Mouse (Mus musculus) liver, embryonic 16.5 days (tissue): ENCODE results near the gene Kctd3. TPM values are rescaled to one million over a fixed set of nuclear protein-coding genes. Genes with fewer than 3 reads are reported as not detected.

Source experiments
- ATAC-seq: fragments of 200-750 bp; cut with Nextera tagmentation; 2 replicates; pipeline ENCODE4 v1.8.0; 2017; ENCODE audit warnings: low read depth, mild to moderate bottlenecking, moderate number of reproducible peaks, moderate library complexity
- H3K27ac ChIP-seq: fragments of 300-500 bp; sonication (generic); 2 replicates; pipeline ENCODE4 v1.5.1; 2014; ENCODE audit warnings: mild to moderate bottlenecking, low read length
- H3K27me3 ChIP-seq: fragments of 300-500 bp; sonication (generic); 2 replicates; pipeline ENCODE4 v1.6.1; 2014; ENCODE audit warnings: low read depth, low read length, mixed read lengths; ENCODE audit not compliant: control insufficient read depth, insufficient read depth
- H3K36me3 ChIP-seq: fragments of 300-500 bp; sonication (generic); 2 replicates; pipeline ENCODE4 v1.6.1; 2014; ENCODE audit warnings: mild to moderate bottlenecking; ENCODE audit not compliant: control insufficient read depth, insufficient read depth
- H3K4me1 ChIP-seq: fragments of 300-500 bp; sonication (generic); 2 replicates; pipeline ENCODE4 v1.6.1; 2014; ENCODE audit warnings: low read depth, low read length, mixed read lengths; ENCODE audit not compliant: control insufficient read depth
- H3K4me2 ChIP-seq: fragments of 300-500 bp; sonication (generic); 2 replicates; pipeline ENCODE4 v1.6.1; 2014; ENCODE audit warnings: low read depth, low read length, mixed read lengths
- H3K4me3 ChIP-seq: fragments of 300-500 bp; sonication (generic); 2 replicates; pipeline ENCODE4 v1.5.1; 2014; ENCODE audit warnings: low read depth, mild to moderate bottlenecking, low read length
- H3K9ac ChIP-seq: fragments of 300-500 bp; sonication (generic); 2 replicates; pipeline ENCODE4 v1.6.1; 2014; ENCODE audit warnings: low read depth, low read length
- H3K9me3 ChIP-seq: fragments of 300-500 bp; sonication (generic); replicated peaks from 2 replicates; pipeline ENCODE4 v1.6.1; 2016; ENCODE audit warnings: low read length; ENCODE audit not compliant: control insufficient read depth
- WGBS: fragments of 180-500 bp; shearing (Covaris S2); extraction: QIAGEN DNeasy Blood & Tissue Kit; methylation state at CpG from one replicate; pipeline ENCODE4 v1.1.7; 2014; ENCODE audit not compliant: insufficient replicate concordance; 5-methylcytosine and 5-hydroxymethylcytosine counted together
- polyA plus RNA-seq: library from polyadenylated mRNA; unstranded; fragments of >200 nt; fragmentation: Nextera tagmentation; extraction: Ambion mirVana; gene quantifications from 2 replicates; pipeline ENCODE4 v1.2.1, GENCODE M21; 2015

The Kctd3 gene
- polyA plus RNA-seq: 8.7 and 9.3 TPM in 2 replicates

DNA sequence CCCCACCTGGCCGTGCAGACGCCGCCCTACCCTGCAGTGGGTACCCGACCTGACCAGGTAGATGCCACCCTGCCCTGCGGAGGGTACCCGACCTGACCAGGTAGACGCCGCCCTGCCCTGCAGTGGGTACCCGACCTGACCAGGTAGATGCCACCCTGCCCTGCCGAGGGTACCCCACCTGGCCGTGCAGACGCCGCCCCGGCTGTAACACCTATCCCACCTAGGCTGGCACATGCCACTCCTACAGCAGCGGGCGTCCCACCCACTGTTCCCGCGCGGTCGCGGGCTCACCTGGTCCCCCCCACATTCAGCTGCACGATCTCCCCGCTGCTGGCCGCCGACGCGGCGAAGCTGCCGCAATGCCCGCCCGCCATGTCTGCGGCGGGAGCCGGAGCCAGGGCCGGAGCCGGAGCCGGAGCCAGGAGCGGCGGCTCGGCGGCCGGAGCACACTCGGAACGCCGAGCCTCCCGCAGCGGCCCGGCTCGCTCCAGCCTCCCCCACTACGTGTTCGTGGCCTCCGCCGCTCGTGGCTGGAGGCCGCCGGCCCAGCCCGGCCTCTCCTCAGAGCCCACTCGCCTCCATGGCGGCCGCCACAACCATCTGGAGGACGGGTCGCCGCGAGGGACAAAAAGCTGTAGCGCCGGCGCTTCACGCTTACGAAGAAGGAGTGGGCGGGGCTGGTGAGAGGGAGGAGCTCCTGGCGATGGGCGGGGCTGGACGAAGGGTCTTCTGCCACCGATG lies at the start of gene Kctd3:
TSS of gene Kctd3 (minus strand) at position 603 of the 741 bp plus-strand sequence.
- H3K4me3 ChIP-seq: peak within 1 kb of the TSS; percentile 78
- peak within 1 kb of the TSS; percentile 77 for H3K9ac ChIP-seq
- WGBS: under 1% methylated on average over 73 of the region's 74 CpGs
- H3K27ac ChIP-seq: peak within 1 kb of the TSS; percentile 67
- peak; percentile 87 for ATAC-seq
- H3K27me3 ChIP-seq: no peaks in the 10 kb centered on the region
- no peaks in the 10 kb centered on the region for H3K9me3 ChIP-seq
- peak within 1 kb of the TSS; percentile 86 for H3K4me2 ChIP-seq
- H3K36me3 ChIP-seq: no peaks in the 10 kb centered on the region
- H3K4me1 ChIP-seq: peaks cover 17% of the 10 kb centered on the region

DNA sequence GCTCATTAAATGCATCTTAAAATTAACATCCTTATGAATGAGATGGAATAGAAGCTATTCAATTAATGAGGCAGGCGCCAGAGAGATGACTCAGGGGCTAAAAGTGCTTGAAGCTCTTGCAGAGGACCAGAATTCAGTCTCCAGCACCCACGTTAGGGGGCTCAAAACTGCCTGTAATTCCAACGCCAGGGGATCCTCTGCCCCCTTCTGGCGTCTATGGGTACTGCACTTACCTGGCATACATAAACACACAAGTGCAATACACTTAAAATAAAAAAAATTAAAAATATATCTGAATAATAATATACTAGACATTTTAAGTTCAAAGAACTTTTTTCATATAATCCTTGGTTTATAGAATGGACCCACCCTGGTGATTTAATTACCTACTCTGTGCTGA lies 49.8 kb upstream of the Kctd3 start:
- Histone ChIP-seq H3K4me2 (no peak overlapping the region), H3K27ac (no peak overlapping the region), H3K9me3 (no peaks in the 10 kb centered on the region), H3K4me3 (no peak overlapping the region), H3K36me3 (no peaks in the 10 kb centered on the region), H3K9ac (no peak overlapping the region), H3K27me3 (no peaks in the 10 kb centered on the region), H3K4me1 (no peaks in the 10 kb centered on the region)
- WGBS: 37% methylated on average over 4 of the region's 4 CpGs
- ATAC-seq: no peak

DNA sequence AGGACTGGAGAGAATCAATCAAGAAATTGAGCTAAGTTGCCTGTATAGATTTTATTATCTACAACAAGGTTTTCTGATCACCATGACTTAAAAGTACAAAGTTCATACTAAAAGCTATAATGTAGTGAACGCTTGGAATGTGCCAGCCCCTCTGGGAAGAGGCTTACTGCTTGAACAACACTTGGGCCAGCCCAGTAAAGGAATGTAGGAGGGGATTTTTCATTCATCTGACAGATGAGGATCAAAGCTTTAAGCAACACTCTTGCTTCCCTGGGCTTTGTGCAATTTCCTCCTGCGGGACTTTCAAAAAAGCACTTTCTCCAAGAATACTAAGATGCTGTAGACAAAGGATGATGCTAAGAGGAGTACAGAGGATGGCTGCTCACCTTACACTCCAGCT lies 48.3 kb upstream of the Kctd3 start:
- no peak overlapping the region for H3K9ac ChIP-seq
- no peaks in the 10 kb centered on the region for H3K36me3 ChIP-seq
- H3K4me3 ChIP-seq: no peak overlapping the region
- H3K4me1 ChIP-seq: no peaks in the 10 kb centered on the region
- WGBS: 53% methylated on average over 2 of the region's 2 CpGs
- H3K4me2 ChIP-seq: no peak overlapping the region
- no peak for ATAC-seq
- no peak overlapping the region for H3K27ac ChIP-seq
- no peaks in the 10 kb centered on the region for H3K9me3 ChIP-seq
- H3K27me3 ChIP-seq: no peaks in the 10 kb centered on the region

DNA sequence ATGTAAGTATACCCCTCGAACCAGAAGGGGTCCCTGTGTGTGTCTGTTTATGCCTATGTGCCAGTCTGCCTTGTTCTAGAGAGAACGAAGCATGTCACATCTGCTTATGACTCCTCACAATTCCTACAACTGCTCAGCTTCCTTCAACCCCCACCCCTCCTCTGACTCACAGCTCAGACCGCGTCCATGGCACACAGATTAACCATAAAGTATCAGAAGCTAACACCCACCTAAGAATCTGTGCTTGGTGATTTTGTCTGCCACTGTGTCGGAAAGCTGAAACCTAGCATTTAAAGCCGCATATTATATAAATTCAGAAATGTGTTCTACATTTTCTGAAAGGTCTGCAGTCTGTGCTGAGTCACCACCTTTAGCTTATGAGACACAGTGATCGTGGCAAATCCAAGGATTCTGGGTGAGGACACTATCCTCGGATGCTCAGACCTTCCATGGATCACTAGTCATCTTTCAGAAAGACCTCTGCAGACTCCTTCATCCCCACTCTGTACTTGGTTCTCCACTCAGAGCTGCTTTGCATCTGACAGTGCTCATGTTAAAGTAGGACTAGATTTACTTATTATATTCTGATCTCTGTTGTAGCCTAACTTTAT lies 47.4 kb upstream of the Kctd3 start:
- no peaks in the 10 kb centered on the region for H3K4me1 ChIP-seq
- no peak overlapping the region for H3K4me3 ChIP-seq
- H3K4me2 ChIP-seq: no peak overlapping the region
- 63% methylated on average over 8 of the region's 8 CpGs for WGBS
- no peaks in the 10 kb centered on the region for H3K27me3 ChIP-seq
- H3K36me3 ChIP-seq: no peaks in the 10 kb centered on the region
- H3K9me3 ChIP-seq: no peaks in the 10 kb centered on the region
- no peak overlapping the region for H3K27ac ChIP-seq
- ATAC-seq: no peak
- H3K9ac ChIP-seq: no peak overlapping the region

DNA sequence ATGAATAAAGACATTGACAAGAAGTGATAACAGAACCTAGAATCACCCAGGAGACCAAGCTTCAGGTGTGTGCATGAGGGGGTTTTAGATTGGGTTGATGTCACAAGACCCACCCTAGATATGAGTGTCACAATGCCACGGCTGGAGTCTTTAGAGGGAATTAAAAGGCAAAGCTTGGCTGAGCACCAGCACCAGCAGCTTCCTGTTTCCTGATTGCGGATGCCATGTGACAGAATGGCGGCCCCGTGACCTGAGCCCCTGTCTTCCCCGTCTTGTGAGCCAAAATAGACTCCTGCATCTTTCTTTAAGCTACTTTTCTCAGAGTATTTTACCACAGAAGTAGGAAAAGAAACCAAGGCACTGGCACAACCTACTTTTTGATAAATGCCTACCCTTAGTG lies 46.5 kb upstream of the Kctd3 start:
- ATAC-seq: no peak
- no peak overlapping the region for H3K27ac ChIP-seq
- H3K27me3 ChIP-seq: no peaks in the 10 kb centered on the region
- H3K9ac ChIP-seq: no peak overlapping the region
- H3K4me1 ChIP-seq: no peaks in the 10 kb centered on the region
- H3K36me3 ChIP-seq: no peaks in the 10 kb centered on the region
- H3K9me3 ChIP-seq: no peaks in the 10 kb centered on the region
- 26% methylated on average over 5 of the region's 5 CpGs for WGBS
- no peak overlapping the region for H3K4me3 ChIP-seq
- H3K4me2 ChIP-seq: no peak overlapping the region

DNA sequence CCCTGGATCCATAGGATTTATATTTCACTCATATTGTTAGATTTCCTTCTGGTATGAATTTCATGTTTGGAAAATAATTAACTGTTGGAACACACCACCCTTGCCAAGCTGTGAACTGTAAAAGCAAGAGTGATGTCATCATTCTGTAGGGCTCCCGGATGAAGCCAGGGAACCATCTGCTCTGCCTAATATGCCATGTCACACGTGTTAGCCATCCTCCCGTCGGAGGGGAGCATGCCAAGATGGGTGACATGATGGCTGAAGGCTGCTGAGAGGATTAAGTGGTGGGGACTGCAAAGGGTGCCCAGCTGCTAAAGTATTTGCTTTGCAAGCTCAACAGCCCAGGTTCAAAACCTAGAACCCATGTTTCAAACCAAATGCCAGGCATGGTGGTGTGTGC lies 44.5 kb upstream of the Kctd3 start:
- no peak for ATAC-seq
- no peak overlapping the region for H3K4me3 ChIP-seq
- no peak overlapping the region for H3K9ac ChIP-seq
- no peak overlapping the region for H3K27ac ChIP-seq
- H3K36me3 ChIP-seq: no peaks in the 10 kb centered on the region
- no peaks in the 10 kb centered on the region for H3K27me3 ChIP-seq
- H3K4me1 ChIP-seq: no peaks in the 10 kb centered on the region
- H3K4me2 ChIP-seq: no peak overlapping the region
- no peaks in the 10 kb centered on the region for H3K9me3 ChIP-seq
- 58% methylated on average over 4 of the region's 4 CpGs for WGBS

DNA sequence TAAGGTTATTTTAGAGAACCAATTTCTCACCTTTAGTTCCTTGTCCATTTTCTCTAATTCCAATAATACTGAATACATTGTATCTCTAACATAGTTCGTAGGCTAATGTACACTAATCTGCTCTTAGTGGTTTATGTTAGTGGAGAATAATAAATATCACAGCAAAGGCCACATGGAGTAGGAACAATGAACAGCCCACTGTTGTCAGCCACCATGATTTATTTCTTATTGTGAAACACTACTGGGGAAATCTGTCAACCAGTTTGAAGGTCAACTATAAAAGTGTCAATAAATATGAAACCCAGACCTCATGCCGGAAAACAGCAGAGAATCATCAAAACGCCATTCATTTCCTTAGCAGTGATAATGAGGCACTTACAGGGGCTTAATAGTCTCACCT lies 42.5 kb upstream of the Kctd3 start:
- no peak for ATAC-seq
- WGBS: 45% methylated on average over 3 of the region's 3 CpGs

DNA sequence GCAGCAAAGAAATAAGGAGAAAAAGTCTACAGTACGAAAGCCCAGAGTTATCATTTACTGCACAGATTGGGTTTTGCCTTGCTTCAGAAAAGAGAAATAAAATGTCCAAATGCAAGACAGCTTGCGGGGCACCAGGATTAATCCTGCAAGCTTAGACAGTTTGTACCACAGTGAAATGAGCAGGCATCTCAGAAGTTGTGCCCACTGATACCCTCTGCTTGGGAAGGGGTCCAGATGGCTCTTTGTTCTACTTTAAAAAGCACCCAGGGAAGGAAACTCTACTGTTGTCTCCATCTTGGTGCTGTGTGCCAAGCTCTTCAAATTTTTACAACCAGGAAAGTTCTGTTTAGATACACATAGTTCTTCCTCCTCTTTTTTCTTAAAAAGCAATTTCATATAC lies 40.7 kb upstream of the Kctd3 start:
- no peak overlapping the region for H3K9ac ChIP-seq
- H3K4me3 ChIP-seq: no peak overlapping the region
- H3K9me3 ChIP-seq: no peaks in the 10 kb centered on the region
- H3K27me3 ChIP-seq: no peaks in the 10 kb centered on the region
- H3K36me3 ChIP-seq: no peaks in the 10 kb centered on the region
- WGBS: 73% methylated on average over 2 of the region's 2 CpGs
- H3K27ac ChIP-seq: no peak overlapping the region
- H3K4me2 ChIP-seq: no peak overlapping the region
- H3K4me1 ChIP-seq: no peaks in the 10 kb centered on the region
- ATAC-seq: no peak

More for the DNA sequence above, 42.5 kb upstream of the Kctd3 start:
- Histone ChIP-seq H3K27me3 (no peaks in the 10 kb centered on the region), H3K36me3 (no peaks in the 10 kb centered on the region), H3K4me3 (no peak overlapping the region), H3K4me1 (no peaks in the 10 kb centered on the region), H3K9me3 (no peaks in the 10 kb centered on the region), H3K4me2 (no peak overlapping the region), H3K27ac (no peak overlapping the region), H3K9ac (no peak overlapping the region)

DNA sequence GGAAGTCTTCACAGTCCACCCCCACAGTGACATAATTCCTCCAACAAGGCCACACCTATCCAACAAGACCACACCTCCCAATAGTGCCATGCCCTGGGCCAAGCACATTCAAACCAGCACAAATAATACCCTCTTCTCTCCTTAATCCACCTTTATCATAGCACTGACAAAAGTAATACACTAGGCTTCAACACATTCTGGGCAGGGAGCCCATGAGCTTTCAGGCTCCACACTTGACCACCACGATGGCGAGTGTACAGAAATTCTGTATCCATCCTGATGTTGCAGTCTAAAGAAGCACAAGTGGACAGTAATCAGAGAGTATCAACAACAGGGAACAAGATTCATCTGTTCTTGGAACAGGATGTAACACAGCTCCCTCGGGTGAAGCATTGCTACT lies 40.3 kb upstream of the Kctd3 start:
- H3K4me2 ChIP-seq: no peak overlapping the region
- H3K4me3 ChIP-seq: no peak overlapping the region
- ATAC-seq: no peak
- WGBS: 52% methylated on average over 3 of the region's 3 CpGs
- no peaks in the 10 kb centered on the region for H3K27me3 ChIP-seq
- no peaks in the 10 kb centered on the region for H3K4me1 ChIP-seq
- no peak overlapping the region for H3K9ac ChIP-seq
- no peaks in the 10 kb centered on the region for H3K9me3 ChIP-seq
- no peak overlapping the region for H3K27ac ChIP-seq
- no peaks in the 10 kb centered on the region for H3K36me3 ChIP-seq
